Mouse (Mus musculus): ENCODE results near the gene Wnt4.

Wnt4 gene

GRCm38 (mm10) chr4:137279346-137279745 is 2.1 kb downstream of the Wnt4 start:
- peak; percentile 25 for DNase-seq (ENCODE audit: low read depth)

DNA sequence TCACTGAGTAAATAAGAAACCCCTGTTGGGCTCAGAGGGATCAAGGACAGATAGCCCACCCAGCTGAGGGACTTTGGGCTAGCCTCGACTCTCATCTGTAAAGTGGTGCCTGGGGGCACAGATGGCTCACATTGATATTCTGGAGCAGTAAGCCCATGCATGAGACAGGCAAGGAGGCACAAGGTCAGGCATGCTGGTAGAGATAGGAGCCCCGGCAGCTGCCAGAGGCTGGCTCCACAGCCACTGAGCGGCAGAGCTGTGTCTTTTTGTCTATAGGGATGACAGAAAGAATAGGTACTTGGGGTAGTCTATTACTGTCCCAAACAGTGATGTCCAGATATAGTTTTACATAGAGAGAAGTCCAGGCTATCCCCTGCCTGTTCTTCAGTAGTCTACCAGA is 4.0 kb downstream of the Wnt4 start:
- no peak for DNase-seq (ENCODE audit: low read depth)

DNA sequence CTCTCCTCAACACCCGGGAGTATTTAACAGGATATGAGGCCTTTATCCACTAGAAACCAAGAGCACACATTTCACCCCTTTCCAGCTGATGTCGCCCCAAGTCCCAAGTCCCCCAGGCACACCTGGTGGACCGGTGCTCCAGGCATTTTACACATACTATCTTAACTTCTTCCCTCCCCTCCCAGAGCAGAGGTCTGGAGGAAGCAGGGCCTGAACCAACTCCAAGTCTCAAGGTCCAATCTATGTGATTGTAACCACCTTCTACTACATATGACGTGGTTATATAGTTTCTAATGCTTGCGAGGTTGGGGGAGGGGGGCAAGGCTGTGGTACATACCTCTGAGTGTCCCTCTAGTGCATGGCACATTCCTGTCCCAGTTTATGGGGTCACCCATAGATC is 4.8 kb downstream of the Wnt4 start:
- no peak for DNase-seq (ENCODE audit: low read depth)

GRCm38 (mm10) chr4:137282584-137283406 is 5.5 kb downstream of the Wnt4 start:
- DNase-seq (ENCODE audit: low read depth): peak; percentile 84

DNA sequence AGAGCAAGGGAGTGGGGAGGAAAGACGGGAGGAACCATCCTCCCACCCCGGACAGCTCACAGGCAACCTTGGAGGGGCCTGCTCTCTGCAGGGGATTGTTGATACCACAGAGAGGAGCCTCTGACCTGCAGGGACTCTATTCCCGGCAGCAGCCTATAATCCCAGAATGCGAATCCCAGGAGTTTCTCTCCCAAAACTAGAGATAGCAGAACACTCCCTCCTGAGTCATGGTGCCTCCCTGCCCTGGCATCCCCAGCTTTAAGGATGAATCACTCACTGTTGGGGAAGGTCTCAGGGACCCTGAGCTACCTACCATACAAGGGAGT is 6.1 kb downstream of the Wnt4 start:
- DNase-seq (ENCODE audit: low read depth): peak; percentile 72

DNA sequence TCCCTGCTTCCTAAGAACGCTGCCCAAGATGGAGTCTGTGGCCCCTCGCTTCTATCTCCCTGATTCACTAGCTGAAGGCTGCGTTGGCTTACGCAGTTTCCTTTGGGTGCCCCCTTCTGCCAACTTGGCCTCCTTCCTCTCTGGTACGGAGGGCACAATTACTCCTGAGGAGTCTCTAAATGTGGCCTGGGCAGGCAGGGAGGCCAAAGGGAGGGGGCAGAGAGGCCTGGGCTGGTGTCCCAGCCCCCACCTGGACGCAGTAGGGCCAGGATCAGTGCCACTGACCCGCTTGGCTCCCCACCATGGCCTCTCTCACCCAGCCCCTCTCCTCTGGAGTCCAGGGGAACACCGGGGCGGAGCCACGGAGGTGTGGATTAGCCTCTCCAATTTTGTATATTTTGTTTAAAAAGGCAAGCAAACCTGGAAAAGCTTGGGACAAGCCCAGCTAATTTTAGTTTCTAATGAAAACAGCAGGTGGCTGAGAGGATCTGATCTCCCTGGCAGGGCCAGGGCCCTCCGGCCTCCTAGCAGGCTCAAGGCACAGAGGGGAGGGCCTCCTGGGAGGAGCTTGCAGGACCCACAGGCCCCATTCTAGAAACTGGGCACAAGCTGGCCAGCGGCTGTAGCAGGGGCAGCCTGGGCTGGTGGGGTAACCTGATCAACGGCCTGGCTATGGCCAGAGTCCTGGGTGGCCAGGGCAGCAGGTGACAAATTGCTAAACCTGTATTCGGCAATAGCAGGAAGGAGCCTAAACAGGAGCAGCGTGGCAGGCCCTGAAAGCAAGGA is 8.8 kb downstream of the Wnt4 start:
- DNase-seq (ENCODE audit: low read depth): no peak

DNA sequence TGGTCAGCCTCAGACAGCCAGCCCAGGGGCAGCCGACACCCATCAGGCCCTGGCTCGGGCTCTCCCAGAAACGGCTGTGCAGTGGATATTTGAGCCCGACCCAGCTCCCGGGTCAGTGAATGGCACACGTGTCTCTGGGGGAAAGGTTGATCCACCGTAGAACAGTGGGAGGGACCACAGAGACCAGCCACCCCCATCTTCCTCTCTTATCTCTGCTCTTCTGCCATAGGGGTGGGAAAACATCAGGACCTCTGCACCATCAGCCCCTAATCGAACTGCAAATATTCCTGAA is 9.3 kb downstream of the Wnt4 start:
- DNase-seq (ENCODE audit: low read depth): no peak

DNA sequence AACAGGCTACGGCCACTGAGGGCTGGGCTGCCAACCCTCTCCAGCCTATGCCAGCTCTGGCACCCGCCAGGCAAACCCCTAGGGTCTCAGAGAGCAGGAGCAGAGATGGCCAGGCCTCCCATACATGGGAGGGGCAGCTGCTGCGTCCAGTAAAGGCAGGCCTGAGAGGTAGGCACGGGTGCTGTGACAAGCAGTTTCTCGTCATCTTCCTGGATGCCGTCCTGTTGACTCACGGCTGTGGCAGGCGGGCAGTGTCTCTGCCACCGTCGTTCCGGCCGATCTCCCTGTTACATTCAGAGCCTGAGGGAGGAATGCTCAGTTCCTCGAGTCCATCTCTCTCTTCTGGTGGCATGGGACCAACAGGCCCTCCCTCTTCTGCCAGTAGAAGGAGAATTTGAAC is 9.9 kb downstream of the Wnt4 start:
- DNase-seq (ENCODE audit: low read depth): peak; percentile 44

GRCm38 (mm10) chr4:137287818-137288217 is 10.5 kb downstream of the Wnt4 start:
- peak; percentile 62 for DNase-seq (ENCODE audit: low read depth)

DNA sequence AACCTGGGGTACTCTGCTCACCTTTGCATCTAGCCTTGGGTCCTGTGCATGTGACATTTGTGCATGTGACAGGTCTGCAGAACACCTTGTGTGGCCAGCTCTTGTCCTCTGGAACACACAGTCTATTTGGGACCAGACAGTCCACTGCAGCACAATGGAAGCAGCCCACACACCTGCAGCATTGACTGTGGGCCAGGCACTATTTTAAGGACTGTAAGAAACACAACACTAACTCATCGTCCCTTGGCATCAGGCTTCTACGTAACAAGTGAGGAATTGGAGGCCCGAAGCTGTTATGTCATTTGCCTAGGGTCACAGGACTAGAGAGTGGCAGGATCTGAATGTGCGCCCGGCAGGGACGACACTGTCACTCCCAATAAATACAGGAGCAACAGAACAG is 12.4 kb downstream of the Wnt4 start:
- no peak for DNase-seq (ENCODE audit: low read depth)

DNA sequence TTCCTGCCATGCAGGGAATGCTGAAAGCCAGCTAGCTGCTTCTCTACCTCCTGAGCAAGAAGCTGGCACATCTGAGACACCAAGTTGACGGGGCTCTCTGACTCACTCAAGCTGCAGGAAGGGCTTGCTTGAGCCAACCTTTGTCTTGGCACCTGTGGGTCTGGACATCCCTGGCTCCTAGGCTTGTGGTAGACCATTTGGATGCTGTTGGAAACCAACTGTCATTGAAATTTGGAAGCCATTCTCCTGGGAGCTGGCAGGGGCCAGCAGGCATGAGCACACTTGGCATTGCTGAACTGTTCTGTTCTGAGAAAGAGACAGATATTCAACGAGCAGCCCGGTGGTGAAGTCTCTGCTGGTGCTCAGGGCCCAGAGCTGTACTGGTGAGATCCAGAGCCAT is 13.0 kb downstream of the Wnt4 start:
- DNase-seq (ENCODE audit: low read depth): no peak

DNA sequence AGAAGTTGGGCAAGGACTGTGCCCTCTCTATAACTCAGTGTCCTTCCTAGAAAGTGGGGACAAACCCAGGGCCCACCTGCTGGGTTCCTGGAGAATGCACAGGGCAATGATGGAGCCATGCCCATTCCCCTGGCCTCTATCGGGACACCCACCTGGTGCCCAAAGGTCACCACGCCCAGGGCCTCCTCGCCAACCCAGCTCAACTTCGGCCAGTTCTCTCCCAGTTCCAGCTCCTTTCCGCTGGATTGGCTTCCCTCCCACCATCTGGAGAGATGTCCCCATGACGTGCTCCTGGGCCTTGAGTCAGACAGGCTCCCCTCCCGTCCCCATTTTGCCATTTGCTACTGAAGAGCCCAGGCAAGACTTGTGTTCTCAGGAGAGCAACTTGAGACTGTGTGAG is 15.3 kb downstream of the Wnt4 start:
- no peak for DNase-seq (ENCODE audit: low read depth)

- DNase-seq (ENCODE audit: low read depth): no peak
Observed at GRCm38 (mm10) chr4:137294032-137294431, 16.7 kb downstream of the Wnt4 start.

GRCm38 (mm10) chr4:137294474-137294873 is 17.2 kb downstream of the Wnt4 start:
- DNase-seq (ENCODE audit: low read depth): no peak

- DNase-seq (ENCODE audit: low read depth): peak; percentile 60
Observed at GRCm38 (mm10) chr4:137294951-137295350, 17.7 kb downstream of the Wnt4 start.

DNA sequence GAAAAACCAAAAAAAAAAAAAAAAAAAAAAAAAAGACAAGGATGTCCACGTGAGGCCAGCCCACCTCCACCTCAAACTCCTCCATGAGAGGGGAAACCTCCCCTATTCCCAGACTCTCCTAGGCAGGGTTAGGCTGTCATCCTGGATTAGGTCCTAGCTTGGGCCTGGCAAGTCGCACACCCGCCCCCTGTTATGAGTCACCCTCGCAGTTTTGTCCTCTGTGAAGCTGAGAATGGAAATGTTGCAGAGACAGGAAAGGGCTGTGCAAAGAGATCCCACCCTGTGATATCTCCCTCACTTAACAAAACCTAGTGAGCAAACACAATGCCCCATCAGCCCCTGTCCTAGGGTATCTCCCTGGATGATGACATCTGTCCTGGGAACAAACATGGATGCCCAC is 20.3 kb downstream of the Wnt4 start:
- DNase-seq (ENCODE audit: low read depth): peak; percentile 46

- peak; percentile 64 for DNase-seq (ENCODE audit: low read depth)
Observed at GRCm38 (mm10) chr4:137298406-137298805, 21.1 kb downstream of the Wnt4 start.

GRCm38 (mm10) chr4:137300227-137300626 is 22.9 kb downstream of the Wnt4 start:
- DNase-seq (ENCODE audit: low read depth): no peak

DNA sequence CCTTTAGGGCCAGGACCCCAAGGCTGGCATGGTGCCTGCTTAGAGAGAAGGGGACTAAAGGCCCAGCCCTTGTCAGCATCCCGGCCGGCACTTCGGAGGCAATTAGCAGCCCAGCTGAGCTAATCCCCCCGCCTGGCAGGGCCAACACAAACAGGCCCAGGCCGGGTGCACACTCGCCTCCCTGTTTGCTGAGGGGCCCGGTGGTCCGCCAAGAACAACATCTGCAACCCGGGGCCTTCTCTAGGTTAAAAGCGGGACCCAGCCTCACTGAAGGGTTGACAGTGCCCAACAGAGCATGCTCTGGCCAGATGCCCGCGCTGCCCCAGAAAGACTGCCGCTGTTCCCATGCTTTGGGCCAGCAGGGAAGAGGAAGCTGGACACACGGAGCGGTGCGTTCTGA is 24.3 kb downstream of the Wnt4 start:
- DNase-seq (ENCODE audit: low read depth): no peak

DNA sequence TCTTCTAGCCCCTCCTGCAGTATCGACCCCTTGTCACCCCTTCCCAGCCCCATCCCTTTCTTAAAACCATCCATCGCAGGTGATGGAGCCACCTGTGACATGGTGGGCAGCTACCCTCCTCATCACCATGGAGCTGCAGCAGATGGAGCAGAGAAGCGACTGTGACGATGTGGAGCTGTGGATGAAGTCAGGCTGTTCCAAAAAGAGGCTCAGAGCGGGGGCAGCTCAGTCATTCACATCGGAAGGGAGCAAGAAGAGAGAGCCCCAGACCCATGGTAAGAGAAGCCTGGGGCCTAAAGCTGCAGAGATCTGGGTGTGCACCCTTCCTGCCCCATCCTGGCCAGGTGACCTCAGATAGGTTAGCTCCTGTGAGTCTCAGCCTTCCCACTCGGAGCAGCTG is 26.8 kb downstream of the Wnt4 start:
- DNase-seq (ENCODE audit: low read depth): no peak

DNA sequence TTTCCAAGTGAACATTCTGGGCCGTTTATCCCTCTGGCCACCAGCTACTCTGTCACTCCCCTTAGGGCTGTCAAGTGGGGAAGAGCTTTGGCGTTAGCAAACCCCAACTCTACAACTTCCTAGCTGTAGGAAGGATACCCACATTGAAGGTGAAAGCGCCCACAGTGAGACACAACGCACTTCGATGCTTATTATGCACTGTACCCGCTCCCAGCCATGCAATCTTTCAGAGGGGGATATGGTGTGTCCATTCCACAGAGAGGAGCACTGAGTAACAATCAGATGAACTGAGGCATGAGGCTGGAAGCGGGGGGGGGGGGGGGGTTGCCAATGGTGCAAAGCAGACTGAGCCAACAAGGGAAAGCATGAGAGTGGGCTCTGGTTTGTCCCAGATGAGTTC is 27.8 kb downstream of the Wnt4 start:
- DNase-seq (ENCODE audit: low read depth): no peak

DNA sequence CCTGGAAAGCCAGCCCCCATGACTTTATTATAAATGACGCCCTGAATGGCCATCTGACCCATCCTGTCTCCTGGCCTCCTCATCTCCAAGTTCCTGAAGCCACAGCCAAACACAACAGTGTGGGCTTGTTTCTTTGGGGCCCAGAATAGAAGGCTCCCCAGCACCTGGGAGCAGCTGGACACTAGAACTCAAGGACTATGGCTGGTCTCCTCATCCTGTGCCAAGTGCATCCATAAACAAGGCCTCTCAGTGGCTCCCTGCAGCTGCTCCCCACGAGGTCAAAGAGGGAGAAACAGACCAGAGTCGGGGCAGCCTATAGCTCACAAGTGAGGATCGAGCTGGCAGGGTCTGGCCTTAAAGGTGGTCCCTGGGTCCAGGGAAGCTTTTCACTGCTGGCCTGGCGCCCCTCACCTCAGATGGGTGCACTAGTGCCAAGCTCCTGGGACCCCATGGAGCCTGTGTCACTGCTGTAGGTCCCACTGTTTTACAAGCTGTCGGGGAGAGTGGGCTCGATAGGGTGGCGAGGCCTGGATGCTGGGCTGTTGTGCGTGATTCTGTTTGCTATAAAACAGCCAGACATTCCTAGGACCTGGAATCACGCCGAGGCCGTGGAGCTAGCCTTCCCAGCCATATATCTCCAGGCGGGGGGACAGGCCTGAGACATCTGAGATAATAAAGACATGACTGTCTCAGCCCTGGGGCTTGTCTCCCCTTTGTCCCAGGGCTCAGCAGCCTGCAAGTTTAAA is 28.7 kb downstream of the Wnt4 start:
- DNase-seq (ENCODE audit: low read depth): no peak

- DNase-seq (ENCODE audit: low read depth): no peak
Observed at GRCm38 (mm10) chr4:137306577-137306888, 29.2 kb downstream of the Wnt4 start.
